Mouse (Mus musculus) ES-E14 (cell line): ENCODE data around the gene Kcne1l.

ENCODE experiments used
- HCFC1 ChIP-seq: IDR thresholded peaks from 2 replicates; pipeline ENCODE4 v1.6.1; 2012; ENCODE audit warnings: low read length, inconsistent platforms, borderline replicate concordance; ENCODE audit not compliant: insufficient read depth
- MAFK ChIP-seq: IDR thresholded peaks from 2 replicates; pipeline ENCODE4 v1.6.1; 2014; ENCODE audit warnings: mild to moderate bottlenecking, low read depth, low read length, inconsistent platforms; ENCODE audit not compliant: insufficient read depth
- ZC3H11A ChIP-seq: IDR thresholded peaks from 2 replicates; pipeline ENCODE4 v1.6.1; 2012; ENCODE audit warnings: low read depth, mild to moderate bottlenecking, inconsistent platforms, low read length, borderline replicate concordance
- ZNF384 ChIP-seq: IDR thresholded peaks from 2 replicates; pipeline ENCODE4 v1.6.1; 2012; ENCODE audit warnings: low read depth, low read length, inconsistent platforms

DNA sequence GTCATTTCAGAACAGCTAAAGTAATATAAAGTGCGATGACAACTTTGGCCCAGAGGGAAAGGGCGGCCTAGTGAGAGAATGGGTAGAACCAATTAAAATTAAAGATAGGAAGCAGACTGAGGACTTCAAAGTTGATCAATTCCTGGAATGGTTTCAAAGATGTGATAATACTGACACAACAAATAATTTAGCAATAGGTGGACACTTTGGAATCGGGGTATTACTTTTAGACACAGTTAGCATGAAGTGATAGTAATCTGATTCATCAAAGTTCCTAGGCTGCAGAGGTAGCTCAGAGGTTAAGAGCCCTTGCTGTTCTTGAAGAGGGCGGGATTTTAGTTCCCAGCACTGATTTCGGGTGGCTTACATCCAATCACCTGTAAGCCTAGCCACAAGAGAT, 29.4 kb upstream of the Kcne1l start:
- no peak for TF ChIP-seq MAFK
- no peak for TF ChIP-seq HCFC1
- no peak for TF ChIP-seq ZNF384
- no peak for TF ChIP-seq ZC3H11A
